Mouse (Mus musculus) inflammation-experienced regulatory T-cells, adult 6 months (primary cell): ENCODE results near the gene Hibadh. TPM values are rescaled to one million over a fixed set of nuclear protein-coding genes. Genes with fewer than 3 reads are reported as not detected.

Source experiments
- ATAC-seq: one replicate; pipeline ENCODE4 v1.8.0; 2017
- polyA plus RNA-seq, 3 experiments: library from polyadenylated mRNA; unstranded; fragments of 100-300 nt; shearing (Covaris generic); gene quantifications; one replicate each; pipeline ENCODE4 v1.2.1; 2017

Hibadh gene
- polyA plus RNA-seq, 3 experiments from 2014 or later = 39.6 to 46.1 (median 42.5) TPM

DNA sequence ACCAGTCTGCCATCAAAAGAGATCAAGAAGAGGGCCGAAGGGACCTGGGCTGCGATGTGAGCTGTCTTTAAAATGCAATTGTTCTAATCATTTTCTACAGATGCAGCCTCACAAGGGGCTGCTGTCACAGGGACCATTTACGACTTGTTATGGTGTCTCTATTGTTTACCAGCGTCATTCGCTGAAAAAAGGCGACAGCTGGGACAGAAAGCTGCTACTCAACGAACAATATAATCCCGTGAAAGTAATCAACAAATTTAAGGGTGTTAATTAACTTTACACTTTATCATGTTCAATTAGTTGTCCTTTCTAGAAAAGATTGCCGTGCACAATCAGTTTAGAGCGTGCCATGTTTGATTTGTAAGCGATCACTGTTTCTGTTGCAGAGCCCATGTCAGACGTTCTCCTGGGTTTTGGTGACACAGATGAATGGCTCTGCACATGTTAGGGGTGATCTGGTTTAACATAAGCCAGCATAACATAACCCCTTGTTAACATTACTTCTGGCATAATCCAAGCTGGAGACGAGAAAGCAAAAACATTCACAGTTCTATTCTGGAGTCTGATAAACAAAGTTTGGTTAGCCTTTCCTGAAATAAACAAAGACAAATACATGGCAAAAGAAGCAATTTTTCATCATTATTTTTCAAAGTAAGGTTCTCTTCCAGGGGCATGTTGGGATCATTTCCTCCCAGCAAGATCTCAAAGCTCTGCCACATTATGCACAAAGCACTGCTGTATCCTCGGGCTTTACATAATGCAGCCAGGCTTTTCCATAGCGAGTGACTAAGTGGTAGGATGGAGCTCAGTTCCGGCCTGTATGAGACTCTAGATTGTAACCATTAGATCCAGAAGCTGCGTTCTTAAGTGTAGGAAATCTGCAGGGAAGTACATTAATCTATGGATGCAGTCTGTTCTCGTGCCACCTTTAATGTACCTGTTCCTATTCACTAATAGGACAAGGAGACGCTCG is 72.6 kb downstream of the Hibadh start:
- ATAC-seq = no peak

DNA sequence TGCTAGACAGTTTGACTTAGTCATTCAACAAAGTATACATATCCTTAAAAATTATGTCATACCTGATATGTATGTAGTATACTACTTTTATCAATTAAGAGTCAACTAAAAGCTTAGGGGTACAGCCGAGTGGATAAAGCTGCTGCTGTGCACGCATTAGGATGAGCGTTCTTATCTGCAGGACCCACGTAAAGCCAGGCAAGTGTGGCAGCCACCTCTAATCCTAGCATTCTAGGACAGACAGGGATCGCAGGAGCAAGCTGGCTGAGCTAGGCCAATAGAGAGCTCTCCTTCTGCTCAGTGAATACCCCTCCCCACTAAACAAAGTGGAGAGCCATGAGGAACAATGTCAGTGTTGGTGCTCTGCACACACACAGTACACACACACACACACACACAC is 75.0 kb downstream of the Hibadh start:
- ATAC-seq = no peak

DNA sequence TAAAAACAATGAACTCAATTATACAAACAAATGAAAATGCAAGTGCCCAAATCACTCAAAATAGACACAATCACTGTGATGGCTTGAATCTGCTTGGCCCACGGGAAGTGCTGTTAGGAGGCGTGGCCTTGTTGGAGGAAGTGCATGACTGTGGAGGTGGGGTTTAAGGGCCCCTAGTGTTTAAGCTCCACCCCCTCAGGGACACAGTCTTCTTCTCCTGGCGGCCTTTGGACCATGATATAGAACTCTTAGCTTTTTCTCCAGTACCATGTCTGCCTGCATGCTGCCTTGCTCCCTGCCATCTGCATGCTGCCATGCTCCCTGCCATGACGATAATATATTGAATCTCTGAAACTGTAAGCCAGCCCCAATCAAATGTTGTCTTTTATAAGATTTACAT is 77.2 kb downstream of the Hibadh start:
- ATAC-seq = no peak

DNA sequence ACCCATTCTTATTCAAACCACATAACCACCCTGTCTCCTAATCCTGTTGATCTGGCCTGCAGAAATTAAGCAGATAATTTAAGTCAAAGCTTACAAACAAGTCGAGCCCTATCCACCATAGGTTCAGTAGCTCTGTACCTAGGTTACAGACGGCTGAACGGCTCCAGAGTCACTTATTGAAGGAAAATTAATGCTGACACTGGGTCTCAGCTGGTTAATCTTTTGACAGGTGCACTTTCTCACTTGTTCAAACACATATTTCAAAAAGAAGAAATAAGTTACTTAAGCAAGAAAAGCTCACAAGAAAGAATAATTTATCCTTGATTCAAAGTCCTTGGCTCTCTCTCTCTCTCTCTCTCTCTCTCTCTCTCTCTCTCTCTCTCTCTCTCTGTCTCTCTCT is 81.1 kb downstream of the Hibadh start:
- ATAC-seq = no peak

DNA sequence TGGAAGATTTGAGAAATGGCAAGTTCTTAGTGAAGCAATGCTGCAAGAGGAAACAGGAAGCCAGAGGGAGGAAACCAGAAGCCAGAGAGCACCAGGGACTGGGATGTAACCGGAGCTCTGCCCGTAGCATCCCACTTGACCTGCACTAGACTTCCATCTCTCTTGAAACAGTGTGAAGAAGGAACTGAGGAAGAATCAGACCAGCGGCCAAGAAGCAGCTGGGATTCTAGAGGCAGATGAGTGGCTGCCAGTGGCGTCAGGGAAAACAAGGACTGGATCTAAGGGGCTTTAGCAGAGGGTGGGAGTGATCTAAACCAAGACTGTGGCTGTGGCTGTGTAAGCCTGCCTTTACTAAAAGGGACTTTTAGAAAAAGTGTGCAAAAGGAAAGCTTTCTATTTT is 95.8 kb downstream of the Hibadh start:
- no peak for ATAC-seq

DNA sequence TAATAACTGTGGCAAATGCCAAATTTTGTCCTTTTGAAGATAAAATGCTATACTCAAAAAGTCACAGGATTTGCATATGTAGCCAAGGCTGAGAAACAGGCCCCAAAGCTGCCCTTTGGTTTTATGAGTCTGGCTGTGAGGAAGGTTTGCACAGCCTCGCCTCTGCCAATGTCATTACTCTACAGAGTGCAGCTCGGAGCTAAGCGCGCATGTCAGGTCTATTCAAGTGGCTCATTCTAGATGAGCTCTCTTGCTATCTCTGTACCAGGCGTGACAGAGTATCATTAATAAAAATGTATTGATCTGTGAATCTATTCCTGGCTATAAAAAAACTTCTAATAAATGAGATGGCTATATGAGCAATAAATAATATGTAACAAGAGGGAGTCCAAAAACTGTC is 97.7 kb downstream of the Hibadh start:
- no peak for ATAC-seq

DNA sequence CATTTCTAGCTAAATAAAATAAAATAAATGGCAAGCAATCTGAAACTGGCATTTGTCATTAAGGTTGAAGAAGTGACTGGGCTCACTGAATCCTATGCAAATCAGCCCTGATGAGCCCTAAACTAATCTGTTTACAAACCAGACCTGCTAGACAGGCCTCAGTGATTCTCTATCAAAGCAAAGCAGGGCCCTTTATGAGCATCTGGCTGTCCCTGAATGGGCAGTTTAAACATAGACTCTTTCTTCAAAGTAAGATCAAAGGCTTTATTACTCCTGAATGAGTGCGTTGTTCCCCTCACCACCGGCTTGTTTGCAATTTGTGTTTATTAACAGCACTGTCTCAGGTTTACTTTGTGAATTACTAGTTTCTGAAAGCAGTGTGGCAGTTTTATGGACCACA is 100.3 kb downstream of the Hibadh start:
- ATAC-seq = no peak

DNA sequence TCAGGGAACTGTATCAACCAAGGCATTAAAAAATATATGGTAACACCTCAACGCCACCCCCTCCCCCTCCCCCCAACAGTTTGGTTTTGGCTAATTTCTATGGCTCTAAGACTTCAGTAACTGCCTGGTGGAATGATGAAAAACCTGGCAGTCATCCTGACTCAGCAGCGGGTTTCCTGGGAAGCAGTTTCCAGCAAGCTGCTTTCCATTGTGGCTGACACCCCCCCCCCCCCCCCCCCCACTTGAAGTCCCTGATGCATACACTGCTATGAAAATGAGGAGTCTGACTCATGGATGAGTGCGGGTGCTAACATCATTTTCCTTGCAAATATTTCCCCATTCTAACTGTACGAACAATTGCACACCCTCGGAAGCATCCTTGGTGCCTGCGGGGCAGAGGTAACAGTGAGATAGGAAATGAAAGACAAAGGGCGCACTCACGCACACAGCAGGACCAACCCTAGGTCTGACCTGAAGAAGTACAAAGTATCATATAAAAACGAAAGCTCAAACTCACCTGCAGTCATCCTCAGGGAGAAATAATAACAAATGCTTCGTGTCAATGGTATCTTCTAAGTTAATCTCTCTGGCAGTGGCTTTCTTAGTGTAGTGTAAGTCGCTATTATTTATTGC is 105.0 kb downstream of the Hibadh start:
- ATAC-seq = no peak

DNA sequence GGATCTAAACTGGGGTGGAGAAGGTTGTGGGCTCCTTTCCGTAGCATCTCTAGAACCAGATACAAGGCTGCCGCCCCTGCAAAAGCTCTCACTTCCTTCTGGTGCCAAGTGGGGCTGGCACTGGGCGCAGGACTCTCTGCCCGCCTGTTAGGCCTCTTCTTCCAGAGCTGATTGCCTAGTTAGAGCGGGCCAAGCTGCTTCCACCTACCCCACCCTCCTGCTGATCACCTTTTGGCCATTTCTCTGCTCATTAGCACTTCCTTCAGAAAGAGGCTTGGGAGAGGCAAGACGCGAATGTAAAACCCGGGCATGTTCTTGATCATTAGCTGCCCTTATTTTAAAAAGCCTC is 108.1 kb downstream of the Hibadh start:
- no peak for ATAC-seq

DNA sequence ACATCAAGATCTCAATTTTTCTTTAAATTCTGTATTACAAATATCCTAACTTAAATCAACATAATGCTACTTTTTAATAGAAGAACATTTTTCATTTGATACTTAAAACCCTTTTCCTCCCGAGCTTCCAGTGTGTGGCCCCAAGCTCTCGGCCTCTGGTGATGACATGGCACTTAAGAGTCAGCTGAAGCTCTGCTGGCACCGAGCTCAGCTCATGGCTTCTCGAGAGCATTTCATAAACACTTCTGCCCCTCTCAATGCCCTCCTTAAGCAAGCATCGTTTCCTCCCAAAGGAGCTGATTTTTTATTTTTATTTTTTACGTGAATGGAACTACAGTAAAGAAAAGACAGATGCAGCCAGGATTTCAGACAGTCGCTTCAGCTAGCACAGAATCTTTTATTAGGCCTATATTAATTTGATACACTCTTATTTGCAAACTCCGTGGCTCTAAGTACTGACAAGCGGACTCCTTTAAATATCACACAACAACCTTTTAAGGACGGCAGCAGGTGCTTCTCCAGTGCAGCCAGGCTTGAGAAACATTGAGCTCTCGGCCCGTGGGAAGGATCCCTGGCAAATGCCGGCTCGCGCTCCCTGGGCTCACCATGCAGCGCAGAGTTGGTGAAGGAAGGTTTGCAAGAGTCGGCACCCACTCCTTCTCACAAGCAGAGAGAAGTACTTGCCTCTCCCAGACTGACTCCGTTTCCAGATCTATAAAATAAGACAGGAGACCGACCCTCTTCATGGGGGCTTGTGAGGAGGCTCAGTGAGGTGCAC is 108.6 kb downstream of the Hibadh start:
- ATAC-seq = no peak

DNA sequence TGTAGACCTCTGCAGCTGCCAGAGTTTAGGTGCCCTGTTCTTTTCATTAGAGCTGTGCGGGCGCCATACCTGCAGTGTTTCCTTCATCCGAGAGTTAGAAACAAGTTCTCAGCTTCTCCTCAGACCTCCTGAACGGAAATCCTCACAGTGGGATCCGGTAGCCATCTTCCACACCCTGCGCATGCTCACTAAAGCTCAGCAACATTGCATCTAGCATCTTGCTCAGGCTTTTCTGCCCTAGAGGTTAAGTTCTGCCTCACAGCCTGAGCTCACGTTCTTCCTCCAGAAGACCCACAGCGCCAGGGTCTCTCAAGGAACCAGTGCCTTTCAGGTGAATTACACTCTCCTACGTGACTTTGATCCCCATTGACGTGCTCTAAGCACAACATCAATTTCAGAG is 109.3 kb downstream of the Hibadh start:
- ATAC-seq = no peak

DNA sequence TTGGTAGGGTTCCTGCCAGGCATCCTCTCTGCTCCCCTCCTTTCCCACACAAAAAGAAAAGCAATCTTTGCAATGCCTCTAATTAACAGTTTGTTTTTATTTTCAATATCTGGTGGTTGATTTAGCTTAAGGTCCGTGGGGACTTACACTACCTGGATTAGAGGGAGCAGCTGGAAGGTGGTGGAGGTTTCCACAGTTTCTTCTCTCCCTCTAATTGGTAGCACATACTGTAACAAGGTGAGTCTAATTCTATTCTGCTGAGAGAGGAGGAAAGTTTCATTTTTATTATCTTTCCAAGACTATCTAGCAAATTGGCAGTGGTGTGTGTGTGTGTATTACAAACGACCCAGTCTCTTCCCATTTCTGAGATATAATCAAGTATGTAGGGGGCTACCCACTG is 116.0 kb downstream of the Hibadh start:
- no peak for ATAC-seq

DNA sequence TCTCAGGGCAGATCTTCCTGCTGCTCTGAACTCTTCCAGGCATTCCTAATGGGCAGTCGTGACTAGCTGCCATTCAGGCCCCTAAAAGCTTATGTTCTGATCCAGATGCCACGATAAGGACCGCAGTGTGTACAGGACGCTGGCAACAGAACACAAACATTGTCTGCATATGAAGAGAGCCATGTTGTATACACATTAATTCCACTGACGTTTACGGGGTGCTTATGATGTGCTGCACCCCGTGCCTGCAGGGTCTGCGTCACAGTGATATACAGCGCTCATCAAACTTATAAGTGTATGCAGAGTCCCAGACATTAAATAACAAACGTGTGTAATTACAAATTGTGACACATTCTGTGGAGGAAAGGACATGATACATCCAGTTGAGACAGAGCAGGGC is 121.5 kb downstream of the Hibadh start:
- no peak for ATAC-seq

DNA sequence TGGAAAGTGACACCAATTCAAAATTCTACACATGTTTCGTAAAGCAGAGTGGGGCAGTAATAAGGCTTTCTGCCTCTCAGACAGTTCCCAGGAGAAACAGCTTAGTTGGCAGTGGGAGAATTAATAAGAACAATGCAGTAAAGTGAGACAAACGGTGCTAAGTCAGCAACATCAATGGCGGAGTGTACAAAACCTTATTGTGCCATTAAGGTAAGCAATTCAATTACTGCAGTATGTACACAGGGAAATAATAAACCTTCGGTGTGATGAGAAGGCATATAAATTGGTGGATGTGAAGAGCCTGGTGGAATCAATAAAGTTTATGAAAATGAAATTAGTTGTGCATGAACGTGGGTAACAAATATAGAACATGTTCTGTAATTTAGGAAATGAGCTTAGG is 122.9 kb downstream of the Hibadh start:
- ATAC-seq = no peak

DNA sequence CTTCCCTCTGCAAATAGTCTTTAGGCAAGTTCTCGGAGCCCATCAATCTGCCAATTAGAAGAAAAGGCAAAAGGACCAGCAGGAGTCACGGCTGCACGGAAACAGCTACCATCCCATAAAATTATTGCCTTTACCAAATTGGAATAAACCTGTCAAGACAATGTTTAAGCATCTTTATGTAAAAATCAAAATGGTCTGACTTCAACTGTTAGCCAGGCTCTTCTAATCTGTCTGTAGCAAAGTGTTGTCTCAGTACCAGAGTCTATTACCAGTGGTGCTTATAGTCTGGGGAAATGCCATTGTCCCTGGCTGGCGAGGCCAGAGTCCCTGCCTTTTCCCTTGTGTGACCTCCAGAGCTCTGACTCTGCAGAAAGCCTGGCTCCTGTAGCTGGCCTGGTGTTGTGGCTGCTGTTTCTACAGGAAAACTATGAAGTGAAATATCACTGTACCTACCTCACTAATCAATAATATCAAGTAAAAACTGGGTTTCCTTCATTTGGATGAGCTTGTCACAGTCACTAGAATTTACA is 126.2 kb downstream of the Hibadh start:
- no peak for ATAC-seq

DNA sequence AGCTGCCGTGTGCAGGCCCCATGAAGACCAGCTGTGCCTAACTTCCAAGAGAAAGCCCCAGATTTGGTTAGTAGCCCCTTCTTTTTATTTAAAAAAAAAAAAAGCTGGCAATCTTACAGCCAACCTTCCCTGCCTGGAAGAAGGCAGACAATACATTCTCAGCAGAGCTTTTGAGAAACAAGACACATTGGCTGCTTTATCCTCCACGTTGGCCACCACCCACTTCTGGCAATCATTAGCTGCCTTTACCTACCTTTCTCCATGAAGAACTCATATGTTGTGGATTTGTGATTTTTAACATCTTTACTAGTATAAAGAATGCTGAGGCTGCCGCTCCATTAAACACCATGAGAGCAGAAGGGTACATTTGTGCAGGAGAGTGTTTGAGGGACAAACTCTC is 131.4 kb downstream of the Hibadh start:
- ATAC-seq = no peak

DNA sequence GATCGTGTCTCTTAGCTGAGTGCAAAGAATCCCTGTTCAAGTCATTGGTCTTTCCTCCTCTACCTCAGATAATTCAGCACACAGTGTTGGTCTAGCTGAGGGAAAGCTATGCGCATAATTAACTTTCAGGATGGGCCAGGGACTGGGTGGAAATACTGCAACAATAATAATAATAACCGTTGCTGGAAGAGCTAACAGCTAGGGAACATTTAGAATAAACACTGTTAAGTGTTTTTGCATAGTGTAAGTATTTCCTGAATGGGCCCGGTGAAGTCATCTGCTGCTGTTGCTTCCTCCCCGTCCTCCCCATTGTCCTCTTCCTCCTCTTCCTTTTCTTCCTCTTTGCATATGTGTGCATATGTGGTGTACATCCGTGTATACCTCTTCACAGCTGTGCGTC is 132.2 kb downstream of the Hibadh start:
- no peak for ATAC-seq

DNA sequence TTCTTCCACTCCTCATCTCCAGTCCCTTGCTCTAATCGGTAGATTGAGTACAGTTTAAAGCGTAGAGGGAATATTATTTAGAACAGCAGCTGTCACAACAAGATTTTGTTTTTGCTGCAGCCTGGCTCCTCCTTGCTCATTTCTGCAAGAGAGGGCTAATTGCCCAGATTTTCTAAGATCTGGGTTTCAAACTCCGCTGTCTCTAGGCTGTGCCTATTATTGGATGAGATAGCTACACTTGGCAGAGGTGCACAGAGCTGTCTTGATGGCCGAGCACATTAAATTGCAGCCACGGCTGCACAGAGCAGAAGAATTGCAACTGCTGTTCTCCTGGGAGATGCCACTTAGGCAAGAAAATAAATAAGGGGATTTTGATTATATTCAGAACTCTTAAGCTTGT is 133.0 kb downstream of the Hibadh start:
- ATAC-seq = no peak

DNA sequence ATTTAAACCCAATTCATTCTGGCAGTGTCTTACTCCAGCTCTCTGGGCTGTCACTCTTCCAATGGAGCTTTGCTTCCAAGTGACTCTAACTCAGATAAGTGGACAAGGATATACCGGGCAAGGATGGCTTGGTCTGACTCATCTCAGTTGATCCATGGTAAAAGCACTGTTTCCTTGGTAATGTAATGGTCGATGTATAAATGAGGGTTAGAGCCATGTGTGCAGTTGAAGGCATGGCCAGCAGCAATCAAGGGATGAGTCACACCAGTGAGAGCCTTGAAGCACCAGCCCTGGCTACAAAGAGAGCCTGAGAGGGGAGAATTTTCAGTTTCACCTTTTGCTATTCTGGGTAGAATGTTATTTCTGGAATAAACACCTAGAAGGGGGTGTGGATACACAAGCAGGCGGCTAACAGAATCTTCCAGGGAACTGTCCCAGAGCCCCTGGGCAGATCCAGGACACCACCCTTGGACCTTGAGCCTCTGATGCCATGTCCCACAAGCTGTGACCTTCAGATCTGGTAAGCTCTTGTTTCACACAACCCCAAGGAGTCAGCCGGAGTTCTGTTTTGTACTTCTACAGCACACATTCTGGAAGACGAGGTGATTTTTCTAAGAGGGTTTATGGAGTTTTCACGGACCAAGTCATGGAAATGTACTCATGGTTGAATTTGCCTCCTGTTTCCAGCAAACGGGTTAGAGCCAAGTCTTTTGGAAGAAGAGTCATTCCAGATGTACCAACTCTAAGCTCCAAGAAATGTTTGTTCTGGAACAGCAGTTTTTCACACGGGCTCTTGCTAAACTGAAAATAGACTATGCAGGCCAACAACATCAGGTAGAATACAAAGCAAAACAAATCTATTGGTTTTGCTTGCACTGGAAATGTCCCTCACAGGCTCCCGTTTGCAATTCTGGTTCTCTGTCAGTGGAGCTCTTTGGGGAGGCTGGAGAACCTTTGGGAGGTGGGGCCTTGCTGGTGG is 134.1 kb downstream of the Hibadh start:
- no peak for ATAC-seq

DNA sequence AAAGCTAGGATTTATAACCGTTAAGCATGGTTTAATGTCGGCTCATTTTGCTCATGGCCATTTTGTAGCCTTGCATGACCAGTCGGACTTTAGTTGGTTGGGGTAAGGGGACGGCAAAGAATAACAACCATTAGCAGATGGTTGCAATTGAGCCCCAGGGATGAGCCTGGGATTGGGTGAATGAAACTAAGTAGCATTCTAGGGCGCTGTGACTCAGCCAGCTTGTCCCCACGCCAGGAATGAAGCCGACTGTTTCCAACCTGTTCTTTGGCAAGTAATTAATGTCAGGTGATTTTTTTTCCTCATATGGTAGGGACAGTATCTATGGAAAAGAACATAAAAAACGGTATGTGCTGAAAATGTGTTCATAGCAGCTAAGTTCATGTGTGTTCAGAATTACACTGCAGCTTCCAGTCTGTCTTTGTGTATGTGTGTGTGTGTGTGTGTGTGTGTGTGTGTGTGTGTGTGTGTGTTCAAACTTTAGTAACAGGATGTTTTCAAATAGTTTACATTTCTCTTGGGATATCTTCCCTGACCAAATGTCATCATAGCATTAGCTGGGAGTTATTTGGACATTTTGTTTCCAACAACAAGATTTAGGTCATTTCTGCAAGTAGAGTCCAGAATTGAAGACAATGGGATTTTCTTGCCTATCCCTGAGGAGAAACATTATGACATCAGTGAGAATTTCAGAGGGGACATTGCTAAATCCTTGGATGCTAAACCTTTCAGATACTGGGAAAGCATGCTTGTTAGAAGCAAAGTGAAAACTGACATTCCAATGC is 135.3 kb downstream of the Hibadh start:
- no peak for ATAC-seq

DNA sequence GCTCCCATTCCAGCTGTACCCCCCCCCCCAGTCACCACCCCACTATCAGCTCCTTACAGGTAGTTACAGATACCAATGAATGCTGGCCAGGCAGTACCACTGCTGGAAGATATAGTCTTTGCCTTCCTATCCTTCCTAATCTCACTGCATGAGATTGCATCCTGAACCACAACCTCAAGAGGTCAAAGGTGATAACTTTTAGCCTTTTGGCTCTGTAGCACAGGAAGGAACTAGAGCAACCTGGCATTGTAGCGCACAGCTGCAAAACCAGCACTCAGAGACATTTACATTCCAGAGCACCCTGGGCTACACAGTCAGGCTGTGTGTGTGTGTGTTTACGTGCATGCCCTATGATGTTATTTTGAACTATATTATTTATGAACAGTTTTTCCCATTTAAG is 137.2 kb downstream of the Hibadh start:
- no peak for ATAC-seq
